Mouse (Mus musculus) cerebellum, adult 9-10 months (tissue): ENCODE measurements around the gene Slc22a17.
A peak's percentile ranks its signal among the peaks of the same experiment; 100 is the strongest.
"Not testable (repeated sequence)": the region's sequence is repeated elsewhere in the genome, so short reads cannot be mapped to it uniquely, and the experiment has no call there.

Experiments used
- DNase-seq: peaks from one replicate; pipeline ENCODE4 v3.0.0; 2022

The Slc22a17 gene

DNA sequence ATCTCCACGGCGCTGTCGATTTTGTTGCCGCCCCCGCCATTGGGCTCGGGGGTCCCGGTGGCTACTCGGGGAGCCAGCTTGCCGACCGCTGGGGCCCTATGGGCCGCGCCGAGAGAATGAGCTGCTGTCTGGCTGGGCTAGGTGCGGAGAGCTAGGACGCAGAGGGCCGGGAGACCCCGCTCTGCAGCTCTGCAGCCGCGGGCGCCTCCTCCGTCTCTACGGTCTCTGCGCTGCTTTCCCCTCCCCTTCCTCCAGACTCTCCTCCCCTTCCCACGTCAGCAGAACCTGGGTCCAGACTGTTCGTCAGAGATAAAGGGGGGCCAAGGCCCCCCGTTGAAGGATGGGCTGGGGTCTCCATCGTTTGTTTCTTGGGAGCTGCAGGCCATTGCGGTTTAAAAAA lies at the start of gene Slc22a17:
Gene Slc22a17, minus strand, starts transcription at position 247 of the 400 bp plus-strand sequence.
- peak; percentile 83 for DNase-seq

DNA sequence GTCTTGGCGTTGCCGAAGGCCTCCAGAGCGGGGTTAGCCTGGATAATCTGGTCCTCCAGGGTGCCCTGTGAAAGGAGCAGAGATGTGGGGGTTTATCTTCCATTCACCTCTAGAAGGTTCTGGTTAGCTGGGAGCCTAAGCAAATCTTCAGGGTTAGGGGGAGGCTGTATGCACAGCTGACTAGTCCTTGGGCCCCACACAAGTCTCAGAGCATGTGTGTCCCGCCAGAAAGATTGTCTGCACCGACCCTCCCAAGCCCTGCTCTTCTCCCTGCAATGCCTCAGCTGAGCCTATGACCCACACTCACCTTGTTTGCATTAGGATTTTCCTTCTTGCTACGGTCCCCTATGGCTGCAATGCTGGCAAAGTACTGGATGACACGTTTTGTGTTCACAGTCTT lies 49.8 kb upstream of the Slc22a17 start:
- no peak for DNase-seq

DNA sequence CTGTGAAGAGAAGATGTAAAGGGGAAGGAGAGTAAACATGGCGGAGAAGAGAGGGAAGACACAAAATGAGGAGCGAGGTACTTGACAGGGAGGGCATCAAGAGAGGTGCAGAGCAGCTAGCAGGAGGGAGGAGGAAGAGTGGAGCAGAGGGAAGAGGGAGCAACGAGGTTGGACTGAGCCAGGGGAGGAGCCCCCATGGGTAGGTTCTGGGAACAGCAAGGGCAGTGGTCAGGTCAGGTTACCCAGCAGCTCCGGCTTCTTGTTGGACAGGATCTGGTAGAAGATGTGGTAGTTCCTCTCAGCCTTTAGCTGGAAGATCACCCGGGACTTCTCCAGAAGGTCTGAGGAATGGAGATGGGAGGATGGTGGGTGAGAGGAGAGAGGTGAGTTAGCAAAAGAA lies 48.6 kb upstream of the Slc22a17 start:
- no peak for DNase-seq

DNA sequence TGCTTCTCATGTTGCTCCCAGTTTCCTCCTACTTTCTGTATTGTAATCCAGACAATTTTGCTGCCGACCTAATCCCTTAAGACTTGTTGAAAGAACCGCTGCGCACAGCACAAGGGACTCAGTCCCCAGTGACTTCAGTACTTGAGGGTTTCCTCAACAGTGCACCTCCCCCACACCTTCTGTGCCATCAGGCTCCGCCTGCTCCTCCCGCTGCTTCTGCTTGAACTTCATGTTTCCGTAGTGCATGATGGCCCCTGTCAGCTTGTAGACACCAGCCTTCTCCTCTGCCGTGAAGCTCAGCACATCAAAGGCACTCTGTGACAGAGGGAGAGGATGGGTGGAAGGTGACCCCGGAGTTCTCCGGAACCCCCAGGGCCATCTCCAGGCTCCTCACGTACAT lies 47.8 kb upstream of the Slc22a17 start:
- DNase-seq = no peak

DNA sequence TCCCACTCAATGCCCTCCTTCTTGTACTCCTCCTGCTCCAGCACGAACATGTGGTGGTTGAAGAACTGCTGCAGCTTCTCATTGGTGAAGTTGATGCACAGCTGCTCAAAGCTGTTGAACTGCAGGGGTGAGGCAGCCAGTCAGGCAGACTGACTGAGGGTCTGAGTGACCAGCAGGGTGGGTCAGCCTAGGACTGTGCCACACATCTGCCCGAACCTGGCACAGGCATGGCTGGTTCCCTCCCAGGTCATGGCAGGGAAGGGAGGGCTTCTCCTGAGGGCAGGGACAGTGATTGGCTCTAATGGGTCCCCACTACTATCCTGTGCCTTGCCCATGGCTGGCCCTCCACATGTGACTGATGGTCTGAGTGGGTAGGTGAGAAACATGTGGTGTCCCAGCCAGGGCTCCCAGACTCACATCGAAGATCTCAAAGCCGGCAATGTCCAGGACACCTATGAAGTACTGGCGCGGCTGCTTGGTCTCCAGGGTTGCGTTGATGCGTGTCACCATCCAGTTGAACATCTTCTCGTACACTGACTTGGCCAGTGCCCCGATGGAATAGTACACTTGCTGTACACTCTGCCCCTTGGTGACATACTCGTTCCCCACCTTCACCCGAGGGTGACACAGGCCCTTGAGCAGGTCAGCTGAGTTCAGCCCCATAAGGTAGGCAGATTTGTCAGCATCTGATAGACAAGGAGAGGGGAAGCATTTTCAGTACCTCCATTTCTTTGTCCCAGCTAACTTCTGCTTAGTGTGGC lies 47.1 kb upstream of the Slc22a17 start:
- DNase-seq = not testable (repeated sequence)

DNA sequence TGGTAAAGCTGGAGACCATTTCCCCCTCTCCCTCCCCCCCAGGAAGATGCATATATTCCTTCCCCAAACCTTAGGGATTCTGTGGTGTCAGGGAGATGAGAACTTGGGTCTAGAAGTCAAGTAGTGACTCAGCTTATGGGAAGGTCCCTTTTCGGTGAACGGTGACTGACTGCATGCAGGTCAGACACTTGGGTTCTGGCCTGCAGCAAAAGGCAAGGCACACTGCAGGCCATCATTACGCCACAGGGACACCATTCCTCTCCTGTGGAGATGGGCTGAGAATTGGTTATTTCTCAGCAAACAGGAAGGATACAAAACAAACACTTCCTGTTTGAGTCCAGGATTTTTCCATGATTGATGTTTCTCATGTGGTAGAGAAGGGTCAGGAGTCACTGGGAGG lies 46.3 kb upstream of the Slc22a17 start:
- DNase-seq = no peak

DNA sequence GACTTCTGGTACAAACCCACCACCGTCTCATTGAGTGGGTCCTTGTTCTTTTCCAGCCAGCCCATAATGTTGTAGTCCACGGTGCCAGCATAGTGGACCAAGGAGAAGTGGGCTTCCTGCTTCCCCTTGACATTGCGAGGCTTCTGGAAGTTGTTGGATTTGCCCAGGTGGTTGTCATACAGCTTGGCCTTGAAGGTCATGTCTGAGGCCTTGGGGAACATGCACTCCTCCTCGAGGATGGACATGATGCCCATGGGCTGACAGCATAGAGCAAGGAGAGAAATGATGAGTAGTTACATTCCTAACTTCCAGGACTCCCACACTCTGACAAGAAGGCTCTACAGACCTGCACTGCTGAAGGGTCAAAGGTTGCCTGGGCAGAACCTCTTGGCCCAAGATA lies 45.6 kb upstream of the Slc22a17 start:
- DNase-seq = no peak

DNA sequence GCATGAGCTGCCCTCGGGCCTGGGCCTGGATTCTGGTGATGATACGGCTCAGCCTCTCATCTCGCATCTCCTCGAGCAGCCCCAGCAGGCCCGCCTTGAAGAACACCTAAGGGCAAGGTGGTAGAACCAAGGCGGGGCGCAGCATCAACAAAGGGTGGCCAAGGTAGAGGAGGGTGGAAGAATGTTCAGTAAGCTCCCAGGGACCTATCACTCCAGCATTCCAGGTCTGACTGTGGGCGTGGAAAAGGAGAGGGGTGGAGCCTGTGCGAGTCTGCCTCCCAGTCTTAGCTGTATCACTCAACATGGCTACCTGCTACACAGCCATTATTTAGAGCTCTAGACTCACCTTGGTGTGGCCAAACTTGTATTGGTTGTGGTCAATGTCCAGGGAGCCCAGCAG lies 43.6 kb upstream of the Slc22a17 start:
- DNase-seq = no peak

DNA sequence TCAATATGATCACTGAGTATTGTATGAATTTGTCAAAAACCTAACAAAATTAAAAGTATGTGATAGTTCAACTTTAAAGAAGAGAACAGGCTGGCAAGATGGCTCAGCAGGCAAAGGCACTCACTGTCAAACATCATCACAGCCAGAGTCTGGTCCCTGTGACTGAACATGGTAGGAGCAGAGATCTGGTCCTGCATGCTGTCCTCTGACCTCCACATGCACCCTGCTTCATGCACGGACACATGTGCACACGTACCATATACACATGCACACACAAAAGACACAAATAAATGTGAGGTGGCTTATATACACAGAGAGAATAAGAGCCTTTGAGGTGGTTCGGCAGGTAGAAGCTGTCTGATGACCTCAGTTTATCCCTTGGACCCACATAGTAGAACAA lies 42.5 kb upstream of the Slc22a17 start:
- DNase-seq = no peak

DNA sequence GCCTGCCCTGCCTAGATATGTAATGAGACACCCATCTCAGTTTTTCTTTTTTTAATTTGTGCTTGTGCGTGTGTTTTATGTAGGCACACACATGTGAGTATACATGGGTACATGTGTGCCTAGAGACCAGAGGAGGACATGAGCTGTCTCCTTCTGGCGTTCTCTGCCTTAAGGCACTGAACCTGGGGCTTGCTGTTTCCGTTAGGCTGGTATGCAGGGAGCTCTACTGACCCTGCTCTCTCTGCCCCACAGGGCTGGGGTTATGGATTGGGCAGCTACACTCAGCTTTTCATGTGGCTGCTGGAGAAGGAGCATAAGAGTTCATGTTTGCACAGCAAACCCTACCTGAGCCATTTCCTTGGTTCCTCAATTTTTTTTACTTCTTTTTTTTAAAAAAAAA lies 41.5 kb upstream of the Slc22a17 start:
- DNase-seq = no peak

DNA sequence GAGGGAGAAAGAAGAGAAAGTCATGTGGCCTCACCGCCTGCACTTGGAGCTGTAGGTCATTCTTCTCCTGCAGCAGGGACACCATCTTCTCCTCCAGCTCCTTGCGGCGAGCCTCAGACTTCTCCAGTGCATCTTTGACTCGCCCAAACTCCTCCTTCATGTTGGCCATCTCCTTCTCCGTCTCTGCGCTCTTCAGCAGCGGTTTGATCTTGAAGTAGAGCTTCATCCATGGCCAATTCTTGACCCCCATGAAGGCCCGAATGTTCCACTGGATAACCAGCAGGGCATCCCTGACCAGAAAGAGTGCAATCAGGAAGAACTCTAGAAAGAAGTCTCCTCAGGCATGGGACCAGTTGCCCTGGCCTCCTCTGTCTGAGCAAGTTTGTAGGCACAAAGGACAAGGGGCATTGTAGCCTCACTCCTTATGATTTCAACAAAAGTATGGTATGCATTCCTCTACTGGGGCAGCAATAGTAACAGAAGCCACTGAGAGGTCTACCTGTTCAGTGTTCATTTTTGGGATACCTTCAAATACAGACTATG lies 40.8 kb upstream of the Slc22a17 start:
- no peak for DNase-seq

DNA sequence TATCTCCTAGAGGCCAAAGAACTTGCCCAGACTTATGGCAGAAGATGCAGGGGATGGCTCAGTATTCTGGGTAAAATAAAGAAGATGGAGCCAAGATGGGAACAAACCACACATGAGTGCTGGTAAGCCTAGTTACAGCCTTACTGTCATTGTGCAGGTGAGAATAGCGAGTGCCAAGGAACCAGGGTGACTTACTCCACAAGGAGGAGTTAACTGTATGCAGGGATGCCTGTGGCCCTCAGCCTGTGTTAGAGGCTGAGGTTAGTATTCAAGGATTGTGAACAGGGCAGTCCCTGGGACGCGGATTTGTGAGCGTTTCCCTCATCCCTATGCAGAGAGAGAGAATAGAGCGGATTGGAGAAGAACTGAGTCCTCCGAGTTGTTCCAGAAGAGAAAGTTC lies 38.7 kb upstream of the Slc22a17 start:
- no peak for DNase-seq

DNA sequence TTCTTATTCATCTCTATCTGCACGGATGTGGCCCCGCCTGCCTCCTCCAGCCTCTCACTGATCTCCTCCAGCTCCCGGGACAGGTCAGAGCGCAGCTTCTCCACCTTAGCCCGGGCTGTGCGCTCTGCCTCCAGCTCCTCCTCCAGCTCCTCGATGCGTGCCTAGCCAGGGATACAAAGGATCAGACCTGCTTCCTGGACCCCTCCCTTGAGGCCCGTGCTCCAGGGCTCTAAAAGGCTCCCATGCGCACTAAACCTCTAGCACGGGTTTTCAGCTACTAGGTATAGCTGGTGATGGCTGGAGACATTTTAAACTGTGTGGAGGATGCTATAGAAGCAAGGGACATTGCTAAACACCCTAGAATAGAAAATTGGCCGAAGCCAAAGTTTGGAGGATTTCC lies 37.6 kb upstream of the Slc22a17 start:
- no peak for DNase-seq

DNA sequence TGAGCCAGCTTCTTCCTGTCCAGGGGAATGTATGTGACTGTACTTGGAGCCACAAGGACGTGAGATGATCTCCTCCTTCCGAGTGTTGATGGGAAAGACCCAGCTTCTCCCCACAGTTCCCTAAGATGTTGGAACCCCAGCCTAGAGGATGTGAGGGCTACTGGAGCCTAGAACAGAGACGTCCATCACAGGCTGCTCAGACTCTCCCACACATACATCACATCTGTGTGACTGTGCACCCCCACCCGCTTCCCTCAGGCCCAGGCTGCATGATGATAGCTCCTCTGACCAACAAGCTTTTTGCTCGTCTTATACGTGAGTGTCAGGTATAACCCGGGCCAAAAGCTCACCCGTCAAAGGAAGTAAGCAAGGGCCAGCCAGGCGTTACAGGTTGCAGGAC lies 35.8 kb upstream of the Slc22a17 start:
- no peak for DNase-seq

DNA sequence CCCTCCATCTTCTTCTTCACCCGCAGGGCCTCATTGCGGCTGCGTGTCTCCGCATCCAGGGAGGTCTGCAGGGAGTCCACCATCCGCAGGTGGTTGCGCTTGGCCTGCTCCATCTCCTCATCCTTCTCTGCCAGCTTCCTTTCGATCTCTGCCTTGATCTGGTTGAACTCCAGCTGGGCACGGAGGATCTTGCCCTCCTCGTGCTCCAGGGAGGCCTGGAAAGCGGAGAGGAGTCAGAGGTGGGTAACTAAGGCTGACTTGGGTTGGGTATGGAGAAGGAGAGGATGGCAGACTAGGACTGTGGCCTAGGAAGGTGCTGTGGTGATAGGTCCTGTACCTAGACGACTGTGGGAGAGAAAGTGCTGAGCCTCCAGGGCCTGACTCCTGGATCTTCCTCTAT lies 34.1 kb upstream of the Slc22a17 start:
- not testable (repeated sequence) for DNase-seq

DNA sequence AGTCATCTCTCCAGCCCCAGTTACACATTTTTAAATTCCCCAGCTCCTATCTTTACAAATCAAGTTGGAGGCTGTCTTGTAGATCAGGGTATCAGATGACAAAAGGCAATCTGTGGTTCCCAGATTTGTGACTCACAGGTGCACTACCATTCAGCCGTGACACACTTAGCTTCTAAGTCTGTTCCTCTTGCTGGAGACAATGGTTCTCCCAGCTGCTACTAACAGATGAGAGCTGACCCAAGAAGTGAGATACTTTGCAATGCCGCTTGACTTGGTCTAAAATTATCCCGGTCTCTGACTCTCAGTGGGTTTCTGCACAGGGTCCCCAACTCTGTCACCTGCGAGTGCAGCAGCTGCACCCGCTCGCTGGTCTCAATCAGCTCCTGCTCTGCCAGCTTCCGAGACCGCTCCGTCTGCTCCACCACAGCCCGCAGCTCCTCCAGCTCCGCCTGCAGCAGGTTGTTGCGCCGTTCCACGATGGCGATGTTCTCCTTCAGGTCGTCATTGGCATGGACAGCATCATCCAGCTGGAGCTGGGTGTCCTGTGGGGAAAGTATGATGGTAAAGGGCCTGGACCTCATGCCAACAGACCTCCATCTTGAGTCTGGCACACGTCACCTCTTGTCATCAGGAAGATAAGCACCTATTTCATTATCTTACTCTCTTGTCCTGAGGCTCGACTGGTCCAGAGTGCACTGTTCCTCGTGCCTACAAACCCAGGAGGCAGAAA lies 33.2 kb upstream of the Slc22a17 start:
- no peak for DNase-seq

DNA sequence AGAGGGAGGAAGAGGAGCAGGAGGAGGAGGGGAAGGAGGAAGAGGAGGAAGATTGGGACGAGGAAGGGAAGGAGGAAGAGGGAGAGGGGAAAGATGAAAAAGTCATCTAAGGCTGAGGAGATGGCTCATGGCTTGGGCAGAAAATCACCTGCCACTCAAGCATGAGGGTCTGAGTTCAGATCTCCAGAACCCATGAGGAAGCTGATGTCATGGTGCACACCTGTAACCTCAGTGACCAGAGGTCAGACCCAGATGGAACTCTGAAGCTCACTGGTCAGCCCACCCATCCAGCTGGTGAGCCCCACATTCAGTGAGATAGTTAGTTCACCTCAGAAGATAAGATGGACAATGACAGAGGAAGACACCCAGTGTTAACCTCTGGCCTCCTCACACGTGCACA lies 32.0 kb upstream of the Slc22a17 start:
- DNase-seq = no peak

DNA sequence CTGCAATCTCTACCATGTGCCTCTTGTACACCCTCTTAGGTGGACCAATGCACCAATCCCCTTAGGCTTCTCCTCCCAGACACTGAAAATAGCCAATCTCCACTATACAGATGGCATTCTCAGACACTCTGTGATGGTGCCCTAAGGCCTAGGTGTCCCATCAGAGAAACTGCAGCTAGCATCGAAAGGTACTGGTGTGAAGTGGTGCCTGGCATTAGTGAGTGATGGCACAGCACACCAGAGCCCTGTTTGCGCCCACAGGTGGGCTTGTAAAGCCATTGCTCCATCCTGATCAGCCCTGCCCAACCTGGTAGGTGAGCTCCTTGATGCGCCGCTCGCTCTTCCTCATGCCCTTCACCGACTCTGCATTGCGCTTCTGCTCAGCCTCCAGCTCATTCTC lies 31.0 kb upstream of the Slc22a17 start:
- no peak for DNase-seq

DNA sequence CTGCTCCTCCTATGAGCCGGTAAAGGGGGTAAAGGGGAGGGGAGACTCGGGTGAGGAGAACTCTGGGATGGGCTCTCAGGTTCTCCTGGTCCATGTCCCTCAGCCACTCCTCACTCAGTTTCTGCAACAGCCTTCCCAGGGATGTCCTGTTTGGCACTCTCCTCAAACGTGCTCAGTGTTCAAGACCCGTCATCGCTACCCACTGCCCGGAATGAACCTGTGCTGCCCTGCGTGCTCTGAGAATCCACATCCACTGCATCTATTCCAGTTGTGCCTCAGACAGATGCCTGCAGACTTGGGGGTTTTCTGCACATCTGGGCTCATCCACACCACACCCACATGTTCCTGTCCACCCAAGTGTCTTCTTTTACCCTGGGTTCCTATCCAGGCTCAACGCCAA lies 29.5 kb upstream of the Slc22a17 start:
- DNase-seq = no peak

DNA sequence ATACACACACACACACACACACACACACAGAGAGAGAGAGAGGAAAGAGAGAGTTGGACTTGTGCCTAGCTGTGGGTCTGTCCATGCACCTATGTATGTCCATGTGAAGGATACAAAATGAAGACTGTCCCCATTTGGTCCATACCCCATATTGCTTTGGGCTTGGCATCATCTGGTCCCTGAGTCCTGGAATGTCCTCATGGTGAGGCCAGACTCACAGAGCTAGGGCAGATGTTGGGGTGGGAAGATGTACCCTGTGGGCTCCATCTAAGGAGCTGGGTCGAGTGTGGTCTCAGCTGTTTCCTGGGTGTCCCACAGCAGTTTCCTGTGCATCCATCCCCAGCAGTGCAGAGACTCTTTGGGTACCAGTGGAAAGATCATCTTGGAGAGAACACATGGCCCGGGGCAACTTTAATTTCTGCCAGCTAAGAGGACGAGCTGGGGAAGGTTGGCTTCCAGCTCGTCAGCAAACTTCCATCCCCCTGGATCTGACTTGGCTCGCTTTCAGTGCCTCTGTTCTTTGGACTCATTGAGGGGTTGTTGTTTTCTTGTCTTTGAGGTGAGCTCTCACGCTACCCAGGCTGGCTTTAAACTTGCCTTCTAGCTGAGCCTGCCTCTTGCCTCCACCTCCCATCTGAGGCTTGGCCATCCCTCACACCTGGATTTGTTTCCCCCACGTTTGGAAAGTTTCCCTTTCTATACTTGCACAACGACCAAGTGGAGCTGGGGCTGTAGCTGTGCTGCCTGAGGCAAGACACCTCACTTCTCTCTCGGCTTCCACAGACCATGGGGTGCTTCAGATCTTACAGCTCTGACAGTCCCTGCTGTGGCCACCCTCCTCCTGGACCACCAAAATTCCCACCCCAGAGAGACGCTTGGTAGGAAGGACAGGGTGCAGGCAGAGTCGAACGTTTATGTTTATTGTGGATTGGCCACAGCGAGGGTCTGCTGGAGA lies 28.4 kb upstream of the Slc22a17 start:
- DNase-seq = no peak

DNA sequence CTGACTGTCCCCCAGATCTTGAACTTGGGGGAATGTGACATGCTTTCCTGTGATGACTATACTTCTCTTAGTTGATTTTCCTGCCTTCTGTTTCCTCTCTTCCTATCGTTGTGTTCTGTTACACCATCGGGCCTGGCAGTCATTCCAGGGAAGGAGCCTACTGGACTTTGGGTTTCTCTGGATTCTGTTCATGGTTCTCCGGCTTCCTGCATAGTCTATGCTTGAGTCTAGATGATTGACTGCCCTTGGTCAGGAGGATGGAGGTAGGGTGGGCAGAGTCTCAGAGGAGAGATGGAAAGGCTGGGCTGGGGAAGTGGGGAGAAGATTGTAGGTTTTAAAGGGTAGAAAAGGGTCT lies 27.2 kb upstream of the Slc22a17 start:
- no peak for DNase-seq

DNA sequence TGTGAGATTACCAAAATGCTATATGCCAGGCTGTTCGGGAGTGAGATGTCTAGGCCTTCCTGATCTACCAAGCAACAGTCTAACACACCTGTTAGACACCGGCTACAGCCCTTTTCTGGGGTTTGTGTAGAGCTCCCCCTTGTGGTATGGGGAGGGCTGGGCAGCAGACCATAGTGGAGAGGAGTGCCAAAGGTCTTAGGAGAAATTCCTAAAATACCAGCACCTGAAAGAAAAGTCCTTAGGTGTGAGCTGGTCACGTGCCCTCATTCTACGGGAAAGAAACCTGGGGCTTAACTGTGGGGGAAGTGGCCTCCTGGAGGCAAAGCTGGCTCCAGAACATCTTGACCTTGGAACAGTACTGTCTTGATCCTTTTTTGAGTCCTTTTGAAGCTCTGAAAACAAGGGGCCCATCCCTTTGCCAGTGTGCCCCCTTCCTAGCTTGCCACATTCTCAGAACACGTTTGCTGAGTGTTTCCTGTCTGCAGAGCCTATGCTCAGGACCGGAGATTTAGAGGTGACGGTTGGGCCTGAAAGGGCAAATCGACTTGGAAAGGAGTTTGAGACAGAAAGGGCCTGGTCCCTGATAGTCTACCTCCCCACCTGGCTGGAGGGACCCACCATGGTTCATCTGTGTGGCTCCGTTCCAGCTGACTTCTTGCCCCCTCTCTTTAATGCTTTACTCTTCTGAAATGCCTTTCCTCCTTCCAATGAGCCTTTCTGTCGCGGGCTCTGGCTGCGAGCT lies 26.7 kb upstream of the Slc22a17 start:
- peak; percentile 63 for DNase-seq
